Mouse (Mus musculus): ENCODE measurements at regions not wholly inside any gene's neighbourhood (a gene's known extent, or its start where the extent isn't known, plus 50 kb on each side); places are given as distances from the start of the nearest gene placed in this dataset.

GRCm38 (mm10) chr9:61862071-61862480 is 52.3 kb downstream of the Rplp1 start:
- Histone ChIP-seq H3K27ac (replicated peaks; ENCODE audit: low read depth, low read length) (no peak overlapping the region), H3K4me3 (ENCODE audit: insufficient read depth, low read depth, low read length) (no peak overlapping the region), H3K4me1 (ENCODE audit: control insufficient read depth, insufficient read depth, insufficient read length, low read length) (no peaks in the 10 kb centered on the region)

- H3K4me1 ChIP-seq (ENCODE audit: control insufficient read depth, insufficient read depth, insufficient read length, low read length) = no peaks in the 10 kb centered on the region
- H3K4me3 ChIP-seq (ENCODE audit: insufficient read depth, low read depth, low read length) = no peak overlapping the region
- no peak overlapping the region for H3K27ac ChIP-seq (replicated peaks; ENCODE audit: low read depth, low read length)
These were observed 54.2 kb downstream of the Rplp1 start for GRCm38 (mm10) chr9:61860147-61860546.

- Histone ChIP-seq H3K4me1 (ENCODE audit: control insufficient read depth, insufficient read depth, insufficient read length, low read length) (no peaks in the 10 kb centered on the region), H3K27ac (replicated peaks; ENCODE audit: low read depth, low read length) (no peak overlapping the region), H3K4me3 (ENCODE audit: insufficient read depth, low read depth, low read length) (no peak overlapping the region)
These were observed 54.9 kb downstream of the Rplp1 start for GRCm38 (mm10) chr9:61859438-61859837.

- Histone ChIP-seq H3K4me1 (ENCODE audit: control insufficient read depth, insufficient read depth, insufficient read length, low read length) (no peaks in the 10 kb centered on the region), H3K27ac (replicated peaks; ENCODE audit: low read depth, low read length) (no peak overlapping the region), H3K4me3 (ENCODE audit: insufficient read depth, low read depth, low read length) (no peak overlapping the region)
These were observed 56.5 kb downstream of the Rplp1 start for GRCm38 (mm10) chr9:61857817-61858216.

GRCm38 (mm10) chr9:61856686-61857085 is 57.7 kb downstream of the Rplp1 start:
- Histone ChIP-seq H3K27ac (replicated peaks; ENCODE audit: low read depth, low read length) (no peak overlapping the region), H3K4me1 (ENCODE audit: control insufficient read depth, insufficient read depth, insufficient read length, low read length) (no peaks in the 10 kb centered on the region), H3K4me3 (ENCODE audit: insufficient read depth, low read depth, low read length) (no peak overlapping the region)

- no peak overlapping the region for H3K27ac ChIP-seq (replicated peaks; ENCODE audit: low read depth, low read length)
- no peak overlapping the region for H3K4me3 ChIP-seq (ENCODE audit: insufficient read depth, low read depth, low read length)
- no peaks in the 10 kb centered on the region for H3K4me1 ChIP-seq (ENCODE audit: control insufficient read depth, insufficient read depth, insufficient read length, low read length)
These were observed 58.7 kb downstream of the Rplp1 start for GRCm38 (mm10) chr9:61855686-61856085.

GRCm38 (mm10) chr9:61853841-61854240 is 60.5 kb downstream of the Rplp1 start:
- H3K4me3 ChIP-seq (ENCODE audit: insufficient read depth, low read depth, low read length) = no peak overlapping the region
- no peaks in the 10 kb centered on the region for H3K4me1 ChIP-seq (ENCODE audit: control insufficient read depth, insufficient read depth, insufficient read length, low read length)
- H3K27ac ChIP-seq (replicated peaks; ENCODE audit: low read depth, low read length) = no peak overlapping the region

- no peak overlapping the region for H3K27ac ChIP-seq (replicated peaks; ENCODE audit: low read depth, low read length)
- no peaks in the 10 kb centered on the region; the same call in 1 of the 2 replicates for H3K4me1 ChIP-seq (ENCODE audit: control insufficient read depth, insufficient read depth, insufficient read length, low read length)
- no peak overlapping the region for H3K4me3 ChIP-seq (ENCODE audit: insufficient read depth, low read depth, low read length)
These were observed 63.0 kb downstream of the Rplp1 start for GRCm38 (mm10) chr9:61851331-61851730.

GRCm38 (mm10) chr9:61848401-61848800 is 65.9 kb downstream of the Rplp1 start:
- Histone ChIP-seq H3K27ac (replicated peaks; ENCODE audit: low read depth, low read length) (no peak overlapping the region), H3K4me1 (ENCODE audit: control insufficient read depth, insufficient read depth, insufficient read length, low read length) (no peaks in the 10 kb centered on the region; the same call in 1 of the 2 replicates), H3K4me3 (ENCODE audit: insufficient read depth, low read depth, low read length) (no peak overlapping the region)

GRCm38 (mm10) chr9:61847496-61847895 is 66.8 kb downstream of the Rplp1 start:
- Histone ChIP-seq H3K27ac (replicated peaks; ENCODE audit: low read depth, low read length) (no peak overlapping the region), H3K4me3 (ENCODE audit: insufficient read depth, low read depth, low read length) (no peak overlapping the region), H3K4me1 (ENCODE audit: control insufficient read depth, insufficient read depth, insufficient read length, low read length) (no peaks in the 10 kb centered on the region; the same call in 1 of the 2 replicates)

- no peaks in the 10 kb centered on the region; the same call in 1 of the 2 replicates for H3K4me1 ChIP-seq (ENCODE audit: control insufficient read depth, insufficient read depth, insufficient read length, low read length)
- H3K4me3 ChIP-seq (ENCODE audit: insufficient read depth, low read depth, low read length) = no peak overlapping the region
These were observed 69.7 kb downstream of the Rplp1 start for GRCm38 (mm10) chr9:61844645-61845044.

GRCm38 (mm10) chr9:61844141-61844540 is 70.2 kb downstream of the Rplp1 start:
- Histone ChIP-seq H3K4me1 (ENCODE audit: control insufficient read depth, insufficient read depth, insufficient read length, low read length) (no peaks in the 10 kb centered on the region; the same call in 1 of the 2 replicates), H3K27ac (replicated peaks; ENCODE audit: low read depth, low read length) (no peak overlapping the region), H3K4me3 (ENCODE audit: insufficient read depth, low read depth, low read length) (no peak overlapping the region)

More at GRCm38 (mm10) chr9:61844645-61845044, 69.7 kb downstream of the Rplp1 start:
- no peak overlapping the region for H3K27ac ChIP-seq (replicated peaks; ENCODE audit: low read depth, low read length)

GRCm38 (mm10) chr9:61843513-61843912 is 70.8 kb downstream of the Rplp1 start:
- no peak overlapping the region for H3K27ac ChIP-seq (replicated peaks; ENCODE audit: low read depth, low read length)
- H3K4me3 ChIP-seq (ENCODE audit: insufficient read depth, low read depth, low read length) = no peak overlapping the region
- H3K4me1 ChIP-seq (ENCODE audit: control insufficient read depth, insufficient read depth, insufficient read length, low read length) = no peaks in the 10 kb centered on the region; the same call in 1 of the 2 replicates

GRCm38 (mm10) chr9:61842384-61842783 is 72.0 kb downstream of the Rplp1 start:
- Histone ChIP-seq H3K4me1 (ENCODE audit: control insufficient read depth, insufficient read depth, insufficient read length, low read length) (no peaks in the 10 kb centered on the region), H3K4me3 (ENCODE audit: insufficient read depth, low read depth, low read length) (no peak overlapping the region), H3K27ac (replicated peaks; ENCODE audit: low read depth, low read length) (no peak overlapping the region)

- no peak overlapping the region for H3K27ac ChIP-seq (replicated peaks; ENCODE audit: low read depth, low read length)
- H3K4me1 ChIP-seq (ENCODE audit: control insufficient read depth, insufficient read depth, insufficient read length, low read length) = no peaks in the 10 kb centered on the region
- H3K4me3 ChIP-seq (ENCODE audit: insufficient read depth, low read depth, low read length) = no peak overlapping the region
These were observed 73.1 kb downstream of the Rplp1 start for GRCm38 (mm10) chr9:61841222-61841621.

- Histone ChIP-seq H3K27ac (replicated peaks; ENCODE audit: low read depth, low read length) (no peak overlapping the region), H3K4me3 (ENCODE audit: insufficient read depth, low read depth, low read length) (no peak overlapping the region), H3K4me1 (ENCODE audit: control insufficient read depth, insufficient read depth, insufficient read length, low read length) (no peaks in the 10 kb centered on the region)
These were observed 74.0 kb downstream of the Rplp1 start for GRCm38 (mm10) chr9:61840353-61840752.

GRCm38 (mm10) chr9:61833226-61833625 is 81.1 kb downstream of the Rplp1 start:
- Histone ChIP-seq H3K27ac (replicated peaks; ENCODE audit: low read depth, low read length) (no peak overlapping the region), H3K4me1 (ENCODE audit: control insufficient read depth, insufficient read depth, insufficient read length, low read length) (no peaks in the 10 kb centered on the region)

More at GRCm38 (mm10) chr9:61833226-61833625, 81.1 kb downstream of the Rplp1 start:
- no peak overlapping the region for H3K4me3 ChIP-seq (ENCODE audit: insufficient read depth, low read depth, low read length)
